Mouse (Mus musculus): ENCODE measurements around the gene Ky. TPM values are rescaled to one million over a fixed set of nuclear protein-coding genes. Genes with fewer than 3 reads are reported as not detected.

Gene Ky
- polyA plus RNA-seq (2012; ENCODE audit: insufficient read depth, low replicate concordance), result 0.45 TPM in 1 of 2 replicates, not detected in the other

DNA sequence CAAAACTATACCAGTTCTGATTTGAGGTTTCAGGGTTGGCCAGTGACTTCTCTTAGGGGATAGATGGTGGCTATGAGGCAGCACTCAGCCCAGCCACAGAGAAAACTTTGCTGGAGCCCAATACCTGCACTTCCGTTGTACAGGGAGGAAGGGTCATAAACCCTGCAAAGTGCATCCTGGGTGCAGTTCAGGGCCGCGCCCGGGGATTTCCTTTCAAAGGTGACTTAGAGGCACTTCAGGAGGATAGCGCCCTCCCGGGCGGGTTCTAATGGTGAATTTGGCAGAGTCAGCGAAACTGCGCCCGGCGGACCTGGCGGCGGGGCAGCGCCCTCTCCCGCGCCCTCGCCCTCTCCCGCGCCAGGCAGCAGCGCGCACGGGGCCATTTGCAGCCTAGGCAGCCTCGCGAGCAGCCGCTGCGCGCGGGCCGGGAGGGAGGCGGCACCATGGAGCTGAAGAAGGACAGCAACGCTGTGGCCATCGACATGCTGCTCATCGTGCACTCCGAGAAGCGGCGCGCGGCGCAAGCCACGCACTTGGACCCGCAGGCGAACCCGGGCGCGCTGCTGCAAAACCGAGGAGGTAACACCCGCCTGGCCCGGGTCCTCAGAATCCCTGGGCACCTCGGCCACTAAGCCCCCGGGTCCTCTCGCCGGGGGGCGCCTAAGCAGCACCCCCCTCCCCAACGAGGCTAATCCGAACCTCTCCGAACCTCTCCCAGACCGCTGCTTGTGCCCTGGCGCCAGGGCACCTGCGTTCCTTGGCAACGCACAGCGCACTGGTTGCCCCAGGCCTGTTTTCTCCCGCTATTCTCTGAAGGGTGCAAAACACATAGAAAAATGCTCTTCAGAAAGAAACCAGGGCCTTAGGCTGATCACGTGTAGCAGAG is at the start of gene Ky:
Gene Ky (plus strand): TSS at position 51 of the 886 bp plus-strand sequence.
- Histone ChIP-seq H3K4me1 (no peaks in the 10 kb centered on the region), H3K4me3 (replicated peaks) (no peak within 1 kb of the TSS), H3K36me3 (replicated peaks; ENCODE audit: low read length) (no peaks in the 10 kb centered on the region), H3K9me3 (no peaks in the 10 kb centered on the region), H3K27me3 (replicated peaks) (peaks cover 44% of the 10 kb centered on the region)
- TF ChIP-seq GATA1 (IDR thresholded peaks at IDR 0.05; ENCODE audit: borderline replicate concordance, low read length) (no peak), FLI1 (IDR thresholded peaks at IDR 0.05; ENCODE audit: low read length) (no peak)

GRCm38 (mm10) chr9:102462251-102462650 is 43.3 kb upstream of the Ky start:
- no peak overlapping the region for H3K4me3 ChIP-seq (replicated peaks)
- no peaks in the 10 kb centered on the region for H3K4me1 ChIP-seq
- no peaks in the 10 kb centered on the region for H3K9me3 ChIP-seq
- TF ChIP-seq GATA1 (IDR thresholded peaks at IDR 0.05; ENCODE audit: borderline replicate concordance, low read length), result no peak
- TF ChIP-seq FLI1 (IDR thresholded peaks at IDR 0.05; ENCODE audit: low read length), result no peak
- H3K27me3 ChIP-seq (replicated peaks), result no peaks in the 10 kb centered on the region
- H3K36me3 ChIP-seq (replicated peaks; ENCODE audit: low read length), result no peaks in the 10 kb centered on the region

DNA sequence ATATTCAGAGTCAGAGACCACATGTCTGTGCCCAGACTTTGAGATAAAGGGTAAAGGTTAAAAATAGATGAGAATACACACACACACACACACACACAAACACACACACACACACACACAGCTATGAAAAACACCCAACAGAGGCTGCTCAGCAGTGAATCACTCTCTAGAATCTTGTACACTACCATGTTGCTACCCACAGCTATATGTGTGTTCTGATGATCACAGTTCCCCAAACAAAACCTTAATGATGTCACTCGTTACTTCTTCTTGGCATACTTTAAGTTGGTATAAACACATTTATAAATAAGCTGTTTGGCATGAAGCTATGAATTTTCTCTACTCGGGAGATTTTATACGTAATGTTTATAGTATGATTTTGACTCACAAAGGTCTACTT is 40.5 kb upstream of the Ky start:
- H3K36me3 ChIP-seq (replicated peaks; ENCODE audit: low read length), result no peaks in the 10 kb centered on the region
- no peaks in the 10 kb centered on the region for H3K9me3 ChIP-seq
- no peaks in the 10 kb centered on the region for H3K27me3 ChIP-seq (replicated peaks)
- no peak overlapping the region for H3K4me3 ChIP-seq (replicated peaks)
- TF ChIP-seq GATA1 (IDR thresholded peaks at IDR 0.05; ENCODE audit: borderline replicate concordance, low read length) (no peak), FLI1 (IDR thresholded peaks at IDR 0.05; ENCODE audit: low read length) (no peak)
- no peaks in the 10 kb centered on the region for H3K4me1 ChIP-seq

GRCm38 (mm10) chr9:102465726-102466125 is 39.8 kb upstream of the Ky start:
- H3K4me1 ChIP-seq, result no peaks in the 10 kb centered on the region
- no peaks in the 10 kb centered on the region for H3K9me3 ChIP-seq
- H3K27me3 ChIP-seq (replicated peaks), result no peaks in the 10 kb centered on the region
- TF ChIP-seq FLI1 (IDR thresholded peaks at IDR 0.05; ENCODE audit: low read length) (no peak), GATA1 (IDR thresholded peaks at IDR 0.05; ENCODE audit: borderline replicate concordance, low read length) (no peak)
- no peaks in the 10 kb centered on the region for H3K36me3 ChIP-seq (replicated peaks; ENCODE audit: low read length)
- no peak overlapping the region for H3K4me3 ChIP-seq (replicated peaks)

GRCm38 (mm10) chr9:102470076-102470819 is 35.3 kb upstream of the Ky start:
- H3K9me3 ChIP-seq, result no peaks in the 10 kb centered on the region
- no peak overlapping the region for H3K4me3 ChIP-seq (replicated peaks)
- no peaks in the 10 kb centered on the region for H3K36me3 ChIP-seq (replicated peaks; ENCODE audit: low read length)
- no peak for TF ChIP-seq GATA1 (IDR thresholded peaks at IDR 0.05; ENCODE audit: borderline replicate concordance, low read length)
- no peak for TF ChIP-seq FLI1 (IDR thresholded peaks at IDR 0.05; ENCODE audit: low read length)
- no peaks in the 10 kb centered on the region for H3K4me1 ChIP-seq
- no peaks in the 10 kb centered on the region for H3K27me3 ChIP-seq (replicated peaks)

DNA sequence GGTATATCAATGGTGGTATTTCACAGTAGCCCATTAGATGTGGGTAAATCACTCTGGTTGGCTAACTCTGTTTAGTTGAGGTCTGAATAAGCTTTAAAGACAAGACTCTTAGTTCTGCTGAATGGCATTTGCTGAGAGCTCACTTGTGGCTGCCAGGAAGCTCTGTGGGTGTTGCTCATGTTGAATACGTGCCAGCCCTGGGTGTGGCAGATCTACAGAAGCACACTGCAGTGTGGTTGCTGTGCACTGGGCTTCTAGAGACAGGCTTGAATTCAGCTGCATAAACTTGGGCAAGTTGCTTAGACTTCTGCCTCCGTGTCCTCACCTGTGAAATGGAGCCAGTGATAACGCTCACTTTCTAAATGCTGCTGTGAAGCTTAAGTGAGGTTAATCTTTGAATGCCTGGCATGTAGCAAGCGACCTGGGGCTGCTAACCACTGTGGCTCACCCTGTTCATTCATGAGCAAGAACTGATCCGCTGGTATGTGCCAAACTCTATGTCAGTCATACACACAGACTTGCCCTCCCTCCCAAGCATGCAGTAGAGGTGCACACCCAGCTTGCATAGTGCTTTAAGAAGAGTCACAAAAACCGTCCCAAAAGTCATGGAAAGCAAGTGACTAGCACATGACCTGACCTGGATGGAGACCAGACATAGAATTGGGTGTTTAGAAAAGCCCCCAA is 27.6 kb upstream of the Ky start:
- Histone ChIP-seq H3K4me1 (no peaks in the 10 kb centered on the region), H3K9me3 (0 out of 2 replicates have a peak, but pooled peaks cover 7% of the 10 kb centered on the region), H3K36me3 (replicated peaks; ENCODE audit: low read length) (no peaks in the 10 kb centered on the region), H3K27me3 (replicated peaks) (peaks cover 4% of the 10 kb centered on the region), H3K4me3 (replicated peaks) (no peak overlapping the region)
- TF ChIP-seq FLI1 (IDR thresholded peaks at IDR 0.05; ENCODE audit: low read length) (no peak), GATA1 (IDR thresholded peaks at IDR 0.05; ENCODE audit: borderline replicate concordance, low read length) (no peak)

DNA sequence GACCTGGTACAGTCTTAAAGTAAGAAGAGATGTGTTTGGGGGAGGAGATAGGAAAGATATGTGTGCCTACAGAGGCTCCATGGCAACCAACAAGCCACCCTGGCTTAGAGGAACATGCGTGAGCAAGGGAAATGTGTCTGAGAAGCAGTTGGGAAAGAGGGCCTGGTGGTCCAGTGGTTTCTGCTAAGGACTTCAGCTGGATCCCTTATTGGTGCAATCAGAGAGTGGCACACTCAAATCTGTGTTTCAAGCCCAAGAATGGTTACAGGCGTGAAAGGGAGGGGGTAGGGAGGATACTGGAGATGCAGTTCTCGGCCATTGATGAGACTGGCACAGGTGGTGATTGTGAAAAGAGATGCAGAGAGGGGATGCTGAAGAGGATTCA is 27.1 kb upstream of the Ky start:
- H3K36me3 ChIP-seq (replicated peaks; ENCODE audit: low read length), result no peaks in the 10 kb centered on the region
- no peak overlapping the region for H3K4me3 ChIP-seq (replicated peaks)
- no peaks in the 10 kb centered on the region for H3K4me1 ChIP-seq
- TF ChIP-seq GATA1 (IDR thresholded peaks at IDR 0.05; ENCODE audit: borderline replicate concordance, low read length), result no peak
- TF ChIP-seq FLI1 (IDR thresholded peaks at IDR 0.05; ENCODE audit: low read length), result no peak
- peaks cover 4% of the 10 kb centered on the region for H3K27me3 ChIP-seq (replicated peaks)
- H3K9me3 ChIP-seq, result peaks cover 7% of the 10 kb centered on the region; the same call in 1 of the 2 replicates

- no peaks in the 10 kb centered on the region for H3K36me3 ChIP-seq (replicated peaks; ENCODE audit: low read length)
Measured at GRCm38 (mm10) chr9:102479022-102479421, 26.5 kb upstream of the Ky start.

GRCm38 (mm10) chr9:102492031-102492795 is 13.3 kb upstream of the Ky start:
- Histone ChIP-seq H3K4me3 (replicated peaks) (no peak overlapping the region), H3K36me3 (replicated peaks; ENCODE audit: low read length) (no peaks in the 10 kb centered on the region), H3K9me3 (peaks cover 15% of the 10 kb centered on the region), H3K4me1 (no peaks in the 10 kb centered on the region), H3K27me3 (replicated peaks) (peaks cover 27% of the 10 kb centered on the region)
- no peak for TF ChIP-seq GATA1 (IDR thresholded peaks at IDR 0.05; ENCODE audit: borderline replicate concordance, low read length)
- no peak for TF ChIP-seq FLI1 (IDR thresholded peaks at IDR 0.05; ENCODE audit: low read length)

More at GRCm38 (mm10) chr9:102479022-102479421, 26.5 kb upstream of the Ky start:
- H3K27me3 ChIP-seq (replicated peaks), result peaks cover 4% of the 10 kb centered on the region
- peaks cover 7% of the 10 kb centered on the region; the same call in 1 of the 2 replicates for H3K9me3 ChIP-seq
- H3K4me1 ChIP-seq, result no peaks in the 10 kb centered on the region
- H3K4me3 ChIP-seq (replicated peaks), result no peak overlapping the region
- no peak for TF ChIP-seq GATA1 (IDR thresholded peaks at IDR 0.05; ENCODE audit: borderline replicate concordance, low read length)
- no peak for TF ChIP-seq FLI1 (IDR thresholded peaks at IDR 0.05; ENCODE audit: low read length)

Data from megakaryocyte, embryonic 14.5 days (primary cell).